Mouse (Mus musculus) neutrophil, adult 59 days (primary cell): ENCODE measurements around the gene Tro. TPM values are rescaled to one million over a fixed set of nuclear protein-coding genes. Genes with fewer than 3 reads are reported as not detected.

Experiments used
- total RNA-seq, 2 experiments: library from RNA; stranded (reverse); gene quantifications; 1 replicate in 1 of 2; 2 replicates in 1 of 2; pipeline ENCODE4 v1.2.4; 2023

The Tro gene
- not detected for total RNA-seq

DNA sequence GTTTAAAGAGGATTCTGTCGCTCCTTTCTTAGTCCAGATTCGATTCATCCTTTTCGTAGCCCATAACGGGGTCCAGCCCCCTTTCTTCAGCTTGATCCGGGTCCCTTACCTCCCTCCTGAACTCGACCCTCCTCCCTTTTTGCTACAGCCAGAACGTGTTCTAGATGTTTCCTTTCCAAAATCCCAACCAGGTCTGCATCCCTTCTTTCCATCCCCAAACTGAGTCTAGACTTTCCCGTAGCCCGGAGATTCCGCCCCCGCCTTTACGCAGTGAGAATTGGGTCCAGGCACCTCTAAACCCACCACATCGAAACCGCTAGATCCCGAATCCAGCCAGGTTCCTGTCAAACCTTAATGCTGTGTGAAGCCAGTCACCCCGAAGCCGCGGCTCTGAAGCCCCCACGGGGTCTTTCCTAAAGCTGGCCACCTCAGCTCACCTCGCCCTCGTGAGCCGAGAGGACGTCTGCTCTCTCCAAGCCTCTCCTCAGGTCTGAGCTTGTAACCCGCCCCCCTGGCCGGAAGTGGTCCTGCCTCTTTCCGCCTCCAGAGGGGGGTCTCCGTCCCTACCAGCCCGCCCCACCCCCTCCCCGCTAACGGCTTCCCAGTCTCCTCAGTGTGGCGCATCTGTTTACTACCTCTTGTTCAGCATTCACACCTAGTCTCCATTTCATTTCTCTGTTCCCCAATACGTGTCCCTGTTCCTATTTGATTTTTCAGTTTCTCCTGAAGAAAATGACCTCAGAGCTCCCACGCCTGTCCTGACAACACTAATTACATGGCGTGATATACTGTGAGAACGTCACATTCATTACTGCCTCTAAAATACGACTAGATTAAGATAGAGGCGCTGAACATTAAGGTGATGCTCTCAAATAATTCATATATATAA, at the start of gene Tro:
Tro (minus strand) TSS at position 676 of the 889 bp plus-strand sequence.

Other genes with a start within 250 kb of the Tro start
- gene Tmem29, start 198.4 kb downstream of the Tro start, total RNA-seq, result 10 to 100 TPM; 10.6 to 13.5 TPM
- 10 to 100 TPM; 13.1 to 27.3 TPM for gene Alas2, start 110.2 kb downstream of the Tro start, total RNA-seq
- gene Pfkfb1, start 69.4 kb downstream of the Tro start, total RNA-seq, result 1 to 10 TPM; 3.1 to 3.8 TPM
- 1 to 10 TPM; 8.0 to 9.4 TPM for gene Apex2, start 67.7 kb downstream of the Tro start, total RNA-seq
- gene Maged2, start 156.8 kb upstream of the Tro start, total RNA-seq, result under 1 TPM; 0.51 to 0.88 TPM